Mouse (Mus musculus) forebrain, embryonic 13.5 days (tissue): Measurements from ENCODE around the gene Vmn2r97. TPM values are rescaled to one million over a fixed set of nuclear protein-coding genes. Genes with fewer than 3 reads are reported as not detected.
"Not testable (repeated sequence)": the region's sequence is repeated elsewhere in the genome, so short reads cannot be mapped to it uniquely, and the experiment has no call there.

Source experiments
- ATAC-seq: fragments of 200-750 bp; cut with Nextera tagmentation; 2 replicates; pipeline ENCODE4 v1.8.0; 2017
- H3K27ac ChIP-seq: fragments of 300-500 bp; sonication (generic); 2 replicates; pipeline ENCODE4 v1.5.1; 2015; ENCODE audit warnings: inconsistent platforms, mild to moderate bottlenecking, moderate library complexity
- H3K27me3 ChIP-seq: fragments of 300-500 bp; sonication (generic); 2 replicates; pipeline ENCODE4 v1.6.1; 2015; ENCODE audit warnings: mild to moderate bottlenecking, inconsistent platforms
- H3K36me3 ChIP-seq: fragments of 300-500 bp; sonication (generic); 2 replicates; pipeline ENCODE4 v1.6.1; 2015; ENCODE audit warnings: mild to moderate bottlenecking, inconsistent platforms; ENCODE audit not compliant: poor library complexity, severe bottlenecking
- H3K4me1 ChIP-seq: fragments of 300-500 bp; sonication (generic); 2 replicates; pipeline ENCODE4 v1.6.1; 2015; ENCODE audit warnings: inconsistent platforms
- H3K4me2 ChIP-seq: fragments of 300-500 bp; sonication (generic); 2 replicates; pipeline ENCODE4 v1.6.1; 2015; ENCODE audit warnings: inconsistent platforms, mild to moderate bottlenecking, moderate library complexity
- H3K4me3 ChIP-seq: fragments of 300-500 bp; sonication (generic); 2 replicates; pipeline ENCODE4 v1.5.1; 2015; ENCODE audit warnings: mild to moderate bottlenecking, inconsistent platforms
- H3K9ac ChIP-seq: fragments of 300-500 bp; sonication (generic); 2 replicates; pipeline ENCODE4 v1.6.1; 2015; ENCODE audit warnings: mild to moderate bottlenecking, inconsistent platforms
- H3K9me3 ChIP-seq: fragments of 300-500 bp; sonication (generic); replicated peaks from 2 replicates; pipeline ENCODE4 v1.6.1; 2016; ENCODE audit warnings: inconsistent platforms
- WGBS: fragments of 180-500 bp; shearing (Covaris S2); methylation state at CpG from one replicate; pipeline ENCODE4 v1.1.7; 2015; 5-methylcytosine and 5-hydroxymethylcytosine counted together
- polyA plus RNA-seq: library from polyadenylated mRNA; unstranded; fragments of >200 nt; fragmentation: Nextera tagmentation; extraction: Ambion mirVana; gene quantifications from 2 replicates; pipeline ENCODE4 v1.2.1, GENCODE M21; 2015

Gene Vmn2r97
- polyA plus RNA-seq, result 0.05 TPM in 1 of 2 replicates, not detected in the other

- H3K9ac ChIP-seq, H3K4me3 ChIP-seq, H3K36me3 ChIP-seq, ATAC-seq, H3K27me3 ChIP-seq, H3K27ac ChIP-seq, H3K4me1 ChIP-seq, H3K9me3 ChIP-seq, H3K4me2 ChIP-seq: not testable (repeated sequence)
- WGBS, result 75% methylated on average over 2 of the region's 2 CpGs
Measured at GRCm38 (mm10) chr17:18914000-18914399, at the start of gene Vmn2r97. TSS of gene Vmn2r97 (plus strand) at chr17:18914300.

DNA sequence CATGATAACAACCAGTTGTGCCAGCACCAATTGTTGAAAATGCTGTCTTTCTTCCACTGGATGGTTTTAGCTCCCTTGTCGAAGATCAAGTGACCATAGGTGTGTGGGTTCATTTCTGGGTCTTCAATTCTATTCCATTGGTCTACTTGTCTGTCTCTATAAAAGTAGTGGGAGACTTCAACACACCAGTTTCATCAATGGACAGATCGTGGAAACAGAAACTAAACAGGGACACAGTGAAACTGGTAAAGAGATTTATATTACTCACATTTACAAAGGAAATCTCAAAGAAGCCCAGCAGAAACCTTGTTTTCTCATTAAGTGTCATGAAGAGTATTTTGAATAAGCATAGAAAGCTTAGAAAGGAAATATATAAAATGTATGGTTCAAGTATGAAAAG, 31.7 kb upstream of the Vmn2r97 start:
- not testable (repeated sequence) for H3K27ac ChIP-seq, H3K27me3 ChIP-seq, H3K4me1 ChIP-seq, ATAC-seq, H3K4me2 ChIP-seq, H3K9ac ChIP-seq, H3K36me3 ChIP-seq, H3K4me3 ChIP-seq
- WGBS, result 70% methylated on average over 2 of the region's 2 CpGs
- peaks cover 14% of the 10 kb centered on the region; the same call in 1 of the 2 replicates for H3K9me3 ChIP-seq

- H3K9ac ChIP-seq, result no peak overlapping the region
- H3K27me3 ChIP-seq, result no peaks in the 10 kb centered on the region
- H3K4me3 ChIP-seq, result no peak overlapping the region
- no peaks in the 10 kb centered on the region for H3K4me1 ChIP-seq
- H3K9me3 ChIP-seq, result peaks cover 6% of the 10 kb centered on the region
- no peak for ATAC-seq
- no peak overlapping the region for H3K4me2 ChIP-seq
- H3K27ac ChIP-seq, result no peak overlapping the region
- WGBS, result 86% methylated on average over 6 of the region's 6 CpGs
- no peaks in the 10 kb centered on the region for H3K36me3 ChIP-seq
Measured at GRCm38 (mm10) chr17:18889745-18890329, 24.3 kb upstream of the Vmn2r97 start.

GRCm38 (mm10) chr17:18957800-18958199, 43.7 kb downstream of the Vmn2r97 start:
- ATAC-seq, H3K27me3 ChIP-seq, H3K9ac ChIP-seq, H3K36me3 ChIP-seq, H3K4me3 ChIP-seq, H3K4me2 ChIP-seq, H3K27ac ChIP-seq, H3K4me1 ChIP-seq: not testable (repeated sequence)
- peaks cover 64% of the 10 kb centered on the region for H3K9me3 ChIP-seq
- WGBS, result 77% methylated on average over 1 of the region's 1 CpGs

DNA sequence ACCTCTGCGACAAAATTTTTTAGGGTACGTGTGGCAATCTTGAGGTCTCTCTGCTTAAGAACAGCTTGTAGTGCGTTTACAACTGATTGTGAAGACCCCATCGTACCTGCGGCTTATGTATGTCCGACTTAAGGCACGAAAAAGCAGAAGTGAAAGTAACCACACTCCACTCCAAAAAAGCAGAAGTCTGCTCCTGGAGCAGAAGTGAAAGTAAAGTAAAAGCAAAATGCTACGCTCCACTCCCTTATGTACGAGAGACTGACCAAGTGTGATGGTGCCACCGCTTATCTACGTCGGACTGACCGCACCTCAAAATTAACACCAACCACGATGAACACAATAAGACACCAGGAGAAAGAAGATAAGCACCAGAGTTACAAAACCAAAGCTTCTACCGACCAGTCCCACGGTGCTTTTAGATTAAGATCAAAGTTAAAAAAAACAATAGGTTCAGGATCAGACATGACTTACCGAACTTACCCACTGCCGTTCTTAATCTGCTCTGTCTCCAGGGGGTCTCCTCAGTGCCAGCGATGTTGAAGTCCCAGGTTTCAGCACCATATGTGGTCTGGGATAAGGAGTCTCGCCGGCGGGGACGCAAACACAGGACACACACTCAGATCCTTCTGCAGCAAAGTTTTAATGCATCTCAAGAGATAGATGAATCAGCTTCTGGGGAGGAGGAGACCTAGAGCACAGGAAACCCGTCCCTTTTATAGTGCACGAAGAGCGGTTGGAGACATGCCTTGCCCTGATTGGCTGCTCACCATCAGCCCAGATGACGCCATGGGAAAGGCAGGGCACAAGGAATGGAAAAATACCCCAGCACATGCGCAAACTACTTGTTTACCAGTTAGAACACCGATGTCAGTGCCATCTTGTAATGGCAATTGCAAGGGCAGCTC, 54.5 kb downstream of the Vmn2r97 start:
- Histone ChIP-seq H3K27ac (no peak overlapping the region), H3K27me3 (no peaks in the 10 kb centered on the region), H3K9ac (no peak overlapping the region), H3K4me3 (no peak overlapping the region), H3K4me1 (no peaks in the 10 kb centered on the region), H3K9me3 (peaks cover 43% of the 10 kb centered on the region), H3K4me2 (no peak overlapping the region), H3K36me3 (no peaks in the 10 kb centered on the region)
- WGBS, result 89% methylated on average over 29 of the region's 29 CpGs
- ATAC-seq, result no peak

Other genes with a start within 250 kb of the Vmn2r97 start
- gene Vmn2r98, start 139.2 kb downstream of the Vmn2r97 start, polyA plus RNA-seq, result not detected in 2 replicates